Mouse (Mus musculus) kidney, embryonic 14.5 days (tissue): ENCODE results near the gene Pcyt1a. TPM values are rescaled to one million over a fixed set of nuclear protein-coding genes. Genes with fewer than 3 reads are reported as not detected.
"Not testable (repeated sequence)": the region's sequence is repeated elsewhere in the genome, so short reads cannot be mapped to it uniquely, and the experiment has no call there.

ENCODE experiments used
- ATAC-seq: fragments of 200-750 bp; cut with Nextera tagmentation; 2 replicates; pipeline ENCODE4 v1.8.0; 2017; ENCODE audit warnings: moderate number of reproducible peaks, mild to moderate bottlenecking, moderate TSS enrichment, moderate library complexity; ENCODE audit not compliant: low FRiP score, low TSS enrichment
- H3K27ac ChIP-seq: fragments of 300-500 bp; sonication (generic); 2 replicates; pipeline ENCODE4 v1.5.1; 2014; ENCODE audit warnings: low read depth, mild to moderate bottlenecking, low read length, moderate library complexity, mixed read lengths
- H3K27me3 ChIP-seq: fragments of 300-500 bp; sonication (generic); 2 replicates; pipeline ENCODE4 v1.6.1; 2014; ENCODE audit warnings: mild to moderate bottlenecking, low read length; ENCODE audit not compliant: control insufficient read depth, insufficient read depth
- H3K36me3 ChIP-seq: fragments of 300-500 bp; sonication (generic); 2 replicates; pipeline ENCODE4 v1.6.1; 2014; ENCODE audit warnings: low read length, mixed read lengths; ENCODE audit not compliant: control insufficient read depth, insufficient read depth
- H3K4me1 ChIP-seq: fragments of 300-500 bp; sonication (generic); 2 replicates; pipeline ENCODE4 v1.6.1; 2014; ENCODE audit warnings: low read length, mixed read lengths; ENCODE audit not compliant: control insufficient read depth, insufficient read depth
- H3K4me2 ChIP-seq: fragments of 300-500 bp; sonication (generic); replicated peaks from 2 replicates; pipeline ENCODE4 v1.6.1; 2014; ENCODE audit warnings: low read depth, mild to moderate bottlenecking, low read length
- H3K4me3 ChIP-seq: fragments of 300-500 bp; sonication (generic); 2 replicates; pipeline ENCODE4 v1.5.1; 2014; ENCODE audit warnings: mild to moderate bottlenecking, low read length
- H3K9ac ChIP-seq: fragments of 300-500 bp; sonication (generic); 2 replicates; pipeline ENCODE4 v1.6.1; 2014; ENCODE audit warnings: low read depth, mild to moderate bottlenecking, low read length, moderate library complexity
- H3K9me3 ChIP-seq: fragments of 300-500 bp; sonication (generic); 2 replicates; pipeline ENCODE4 v1.6.1; 2016; ENCODE audit warnings: low read length; ENCODE audit not compliant: control insufficient read depth
- WGBS: fragments of 180-500 bp; shearing (Covaris S2); extraction: QIAGEN DNeasy Blood & Tissue Kit; methylation state at CpG from one replicate; pipeline ENCODE4 v1.1.7; 2014; 5-methylcytosine and 5-hydroxymethylcytosine counted together
- polyA plus RNA-seq: library from polyadenylated mRNA; unstranded; fragments of >200 nt; fragmentation: Nextera tagmentation; extraction: Ambion mirVana; gene quantifications from 2 replicates; pipeline ENCODE4 v1.2.1, GENCODE M21; 2014

Gene Pcyt1a
- polyA plus RNA-seq, 1 experiment from 2014 or later, result 40.6 TPM

DNA sequence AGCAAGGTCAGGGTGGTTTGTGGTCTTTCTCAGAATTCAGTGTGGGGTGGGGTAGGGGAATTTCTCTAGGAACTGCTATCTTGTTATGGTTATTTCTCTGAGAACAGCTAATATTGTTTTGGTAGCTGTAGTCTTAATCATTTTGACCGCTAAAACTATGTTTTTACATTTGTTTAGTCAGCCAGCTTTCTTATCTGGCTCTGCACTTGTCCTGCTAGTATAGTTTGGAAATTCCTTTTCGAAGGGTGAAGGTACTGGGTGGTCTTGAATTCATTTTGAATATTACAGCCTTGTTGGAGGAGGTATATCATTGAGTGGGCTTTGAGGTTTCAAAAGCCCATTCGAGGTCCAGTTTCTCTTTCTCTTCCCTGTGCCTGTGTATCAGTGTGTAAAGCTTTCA lies 13.9 kb downstream of the Pcyt1a start:
- H3K4me3 ChIP-seq, H3K27ac ChIP-seq, H3K4me2 ChIP-seq, ATAC-seq, H3K36me3 ChIP-seq, H3K27me3 ChIP-seq, H3K4me1 ChIP-seq, H3K9ac ChIP-seq, H3K9me3 ChIP-seq: not testable (repeated sequence)
- WGBS, result 86% methylated on average over 3 of the region's 3 CpGs

DNA sequence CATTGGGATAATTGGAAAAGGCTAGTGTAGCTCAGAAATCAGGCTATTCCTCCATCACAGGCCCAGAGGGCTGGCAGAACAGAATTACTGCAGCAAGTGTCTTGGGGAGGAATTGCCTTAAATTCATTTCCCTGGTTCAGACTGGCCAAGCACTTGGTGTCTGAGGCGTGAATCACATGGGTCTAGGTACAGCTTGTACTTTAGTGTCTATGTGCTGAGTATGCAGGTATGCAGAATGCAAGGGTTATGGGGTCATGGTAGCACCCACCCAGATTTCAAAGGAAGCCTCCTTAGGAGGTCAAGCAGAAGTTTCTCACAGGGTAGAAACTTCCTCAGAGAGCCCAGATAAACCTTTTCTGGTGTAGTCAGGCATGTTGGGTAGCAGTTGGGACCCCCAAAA lies 14.8 kb downstream of the Pcyt1a start:
- 95% methylated on average over 1 of the region's 1 CpGs for WGBS
- no peaks in the 10 kb centered on the region for H3K27me3 ChIP-seq
- no peaks in the 10 kb centered on the region for H3K9me3 ChIP-seq
- no peak overlapping the region for H3K4me2 ChIP-seq
- H3K27ac ChIP-seq, result no peak overlapping the region
- no peak for ATAC-seq
- no peaks in the 10 kb centered on the region for H3K4me1 ChIP-seq
- no peak overlapping the region for H3K4me3 ChIP-seq
- H3K36me3 ChIP-seq, result no peaks in the 10 kb centered on the region
- H3K9ac ChIP-seq, result no peak overlapping the region

- H3K4me2 ChIP-seq, result no peak overlapping the region
- ATAC-seq, result no peak
- no peaks in the 10 kb centered on the region for H3K9me3 ChIP-seq
- no peak overlapping the region for H3K27ac ChIP-seq
- H3K27me3 ChIP-seq, result no peaks in the 10 kb centered on the region
- H3K4me3 ChIP-seq, result no peak overlapping the region
- H3K36me3 ChIP-seq, result no peaks in the 10 kb centered on the region
- H3K4me1 ChIP-seq, result no peaks in the 10 kb centered on the region
- WGBS, result 81% methylated on average over 2 of the region's 2 CpGs
- no peak overlapping the region for H3K9ac ChIP-seq
These were observed 15.9 kb downstream of the Pcyt1a start for GRCm38 (mm10) chr16:32446563-32447138.

DNA sequence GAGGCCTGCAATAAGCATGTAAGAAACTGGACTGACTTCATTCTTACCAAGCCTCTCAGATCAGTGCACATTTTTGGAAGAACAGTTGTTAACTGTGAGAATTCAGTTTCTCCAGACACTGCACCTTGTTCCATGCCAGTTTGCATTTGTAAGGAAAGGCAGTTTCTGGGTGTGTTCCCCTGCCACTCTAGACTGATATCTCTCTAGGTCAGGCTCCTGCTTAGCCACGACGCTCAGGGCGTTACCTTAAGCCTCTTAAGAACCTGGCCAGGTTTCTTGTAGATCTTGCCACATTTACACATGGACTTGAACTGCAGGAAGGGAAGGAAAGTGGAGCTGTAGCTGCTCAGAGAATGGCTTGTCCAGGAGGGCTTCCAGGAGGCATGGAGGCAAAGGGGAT lies 18.9 kb downstream of the Pcyt1a start:
- no peaks in the 10 kb centered on the region for H3K27me3 ChIP-seq
- no peak overlapping the region for H3K9ac ChIP-seq
- 90% methylated on average over 3 of the region's 3 CpGs for WGBS
- H3K4me1 ChIP-seq, result no peaks in the 10 kb centered on the region
- no peak for ATAC-seq
- H3K27ac ChIP-seq, result no peak overlapping the region
- H3K36me3 ChIP-seq, result peaks cover 6% of the 10 kb centered on the region; the same call in 1 of the 2 replicates
- H3K4me2 ChIP-seq, result no peak overlapping the region
- no peaks in the 10 kb centered on the region for H3K9me3 ChIP-seq
- H3K4me3 ChIP-seq, result no peak overlapping the region

GRCm38 (mm10) chr16:32450133-32450532 lies 19.4 kb downstream of the Pcyt1a start:
- 95% methylated on average over 2 of the region's 2 CpGs for WGBS
- ATAC-seq, result no peak

GRCm38 (mm10) chr16:32453102-32453501 lies 22.4 kb downstream of the Pcyt1a start:
- Histone ChIP-seq H3K4me3 (no peak overlapping the region), H3K36me3 (peaks cover 11% of the 10 kb centered on the region; the same call in 1 of the 2 replicates), H3K27ac (no peak overlapping the region), H3K27me3 (no peaks in the 10 kb centered on the region), H3K4me2 (no peak overlapping the region), H3K9me3 (no peaks in the 10 kb centered on the region), H3K9ac (no peak overlapping the region), H3K4me1 (no peaks in the 10 kb centered on the region)
- ATAC-seq, result no peak
- 91% methylated on average over 8 of the region's 8 CpGs for WGBS

More at GRCm38 (mm10) chr16:32450133-32450532, 19.4 kb downstream of the Pcyt1a start:
- Histone ChIP-seq H3K27ac (no peak overlapping the region), H3K4me2 (no peak overlapping the region), H3K4me1 (no peaks in the 10 kb centered on the region), H3K27me3 (no peaks in the 10 kb centered on the region), H3K9me3 (no peaks in the 10 kb centered on the region), H3K36me3 (peaks cover 6% of the 10 kb centered on the region; the same call in 1 of the 2 replicates), H3K9ac (no peak overlapping the region), H3K4me3 (no peak overlapping the region)

DNA sequence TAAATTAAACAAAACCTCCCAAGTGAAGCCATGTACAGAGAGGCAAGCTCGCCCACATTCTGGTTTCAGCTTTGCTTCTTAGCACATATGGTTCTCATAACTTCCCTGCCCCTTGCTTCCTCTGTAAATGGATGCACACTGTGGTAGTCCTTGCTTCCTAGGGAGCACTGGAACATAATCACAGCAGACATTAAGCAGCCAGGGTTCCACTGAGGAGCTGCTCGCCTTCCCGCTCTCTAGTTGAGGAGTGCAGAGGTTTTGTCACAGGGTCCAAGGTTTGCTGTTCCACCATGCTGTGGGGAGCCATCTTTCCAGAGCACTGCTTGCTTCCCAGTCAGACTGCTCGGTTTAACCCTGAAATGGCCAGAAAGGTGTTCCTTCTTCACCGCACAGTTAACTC lies 23.9 kb downstream of the Pcyt1a start:
- no peak for ATAC-seq
- H3K9me3 ChIP-seq, result no peaks in the 10 kb centered on the region
- 93% methylated on average over 5 of the region's 5 CpGs for WGBS
- no peak overlapping the region for H3K4me3 ChIP-seq
- H3K4me1 ChIP-seq, result no peaks in the 10 kb centered on the region
- H3K27ac ChIP-seq, result no peak overlapping the region
- H3K36me3 ChIP-seq, result peaks cover 14% of the 10 kb centered on the region; the same call in 1 of the 2 replicates
- H3K9ac ChIP-seq, result no peak overlapping the region
- H3K4me2 ChIP-seq, result no peak overlapping the region
- H3K27me3 ChIP-seq, result no peaks in the 10 kb centered on the region

- Histone ChIP-seq H3K4me2 (no peak overlapping the region), H3K4me1 (no peaks in the 10 kb centered on the region), H3K4me3 (no peak overlapping the region), H3K27me3 (no peaks in the 10 kb centered on the region), H3K9me3 (no peaks in the 10 kb centered on the region), H3K9ac (no peak overlapping the region), H3K27ac (no peak overlapping the region), H3K36me3 (peaks cover 14% of the 10 kb centered on the region; the same call in 1 of the 2 replicates)
- ATAC-seq, result no peak
These were observed 25.4 kb downstream of the Pcyt1a start for GRCm38 (mm10) chr16:32456086-32456485.

GRCm38 (mm10) chr16:32456761-32457160 lies 26.0 kb downstream of the Pcyt1a start:
- Histone ChIP-seq H3K4me3 (no peak overlapping the region), H3K36me3 (peaks cover 14% of the 10 kb centered on the region; the same call in 1 of the 2 replicates), H3K9me3 (no peaks in the 10 kb centered on the region), H3K4me2 (no peak overlapping the region), H3K27me3 (no peaks in the 10 kb centered on the region), H3K27ac (no peak overlapping the region), H3K9ac (no peak overlapping the region), H3K4me1 (no peaks in the 10 kb centered on the region)
- WGBS, result 94% methylated on average over 1 of the region's 1 CpGs
- ATAC-seq, result no peak
